Mouse (Mus musculus) neural tube, embryonic 15.5 days (tissue): ENCODE data around the gene Ufl1. TPM values are rescaled to one million over a fixed set of nuclear protein-coding genes. Genes with fewer than 3 reads are reported as not detected.
"Not testable (repeated sequence)": the region's sequence is repeated elsewhere in the genome, so short reads cannot be mapped to it uniquely, and the experiment has no call there.

Experiments
- ATAC-seq: fragments of 200-750 bp; cut with Nextera tagmentation; 2 replicates; pipeline ENCODE4 v1.8.0; 2017; ENCODE audit warnings: mild to moderate bottlenecking, moderate TSS enrichment, moderate library complexity; ENCODE audit not compliant: low FRiP score
- H3K27ac ChIP-seq: fragments of 300-500 bp; sonication (generic); replicated peaks from 2 replicates; pipeline ENCODE4 v1.5.1; 2015; ENCODE audit warnings: mild to moderate bottlenecking, inconsistent platforms
- H3K27me3 ChIP-seq: fragments of 300-500 bp; sonication (generic); replicated peaks from 2 replicates; pipeline ENCODE4 v1.6.1; 2015; ENCODE audit warnings: inconsistent platforms
- H3K36me3 ChIP-seq: fragments of 300-500 bp; sonication (generic); 2 replicates; pipeline ENCODE4 v1.6.1; 2015; ENCODE audit warnings: inconsistent platforms
- H3K4me1 ChIP-seq: fragments of 300-500 bp; sonication (generic); 2 replicates; pipeline ENCODE4 v1.6.1; 2015; ENCODE audit warnings: inconsistent platforms
- H3K4me2 ChIP-seq: fragments of 300-500 bp; sonication (generic); 2 replicates; pipeline ENCODE4 v1.6.1; 2015; ENCODE audit warnings: inconsistent platforms, mild to moderate bottlenecking, moderate library complexity
- H3K4me3 ChIP-seq: fragments of 300-500 bp; sonication (generic); replicated peaks from 2 replicates; pipeline ENCODE4 v1.5.1; 2015; ENCODE audit warnings: mild to moderate bottlenecking, inconsistent platforms
- H3K9ac ChIP-seq: fragments of 300-500 bp; sonication (generic); replicated peaks from 2 replicates; pipeline ENCODE4 v1.6.1; 2015; ENCODE audit warnings: mild to moderate bottlenecking, inconsistent platforms
- H3K9me3 ChIP-seq: fragments of 300-500 bp; sonication (generic); replicated peaks from 2 replicates; pipeline ENCODE4 v1.6.1; 2016; ENCODE audit warnings: inconsistent platforms
- WGBS: fragments of 180-500 bp; shearing (Covaris S2); methylation state at CpG from one replicate; pipeline ENCODE4 v1.1.7; 2015; ENCODE audit warnings: mixed read lengths; 5-methylcytosine and 5-hydroxymethylcytosine counted together
- polyA plus RNA-seq: library from polyadenylated mRNA; unstranded; fragments of >200 nt; fragmentation: Nextera tagmentation; extraction: Ambion mirVana; gene quantifications from 2 replicates; pipeline ENCODE4 v1.2.1, GENCODE M21; 2015

The Ufl1 gene
- polyA plus RNA-seq = 36.3 and 38.3 TPM in 2 replicates

DNA sequence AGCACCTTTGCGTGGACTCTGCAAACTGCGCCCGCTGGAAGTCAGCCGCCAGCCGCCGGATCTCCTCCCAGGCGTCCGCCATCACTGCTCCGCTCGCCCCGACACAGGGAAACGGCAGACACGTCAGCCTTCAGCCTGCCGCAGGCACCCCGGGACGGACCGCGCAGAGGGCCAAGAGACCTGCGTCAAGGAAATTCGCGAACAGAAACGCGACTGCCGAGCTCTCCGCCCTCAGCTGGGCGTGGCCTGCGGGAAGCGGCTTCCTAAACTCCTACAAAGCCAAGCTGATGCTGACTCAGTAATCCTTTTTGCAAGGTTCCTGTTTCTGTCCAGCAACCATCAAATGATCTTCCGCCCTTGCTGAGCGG, at the start of gene Ufl1:
TSS of gene Ufl1 (minus strand) at position 151 of the 368 bp plus-strand sequence.
- no peaks in the 10 kb centered on the region for H3K9me3 ChIP-seq
- H3K9ac ChIP-seq = peak within 1 kb of the TSS; percentile 96
- H3K27ac ChIP-seq = peak within 1 kb of the TSS; percentile 99
- peaks cover 10% of the 10 kb centered on the region for H3K36me3 ChIP-seq
- peak within 1 kb of the TSS; percentile 62 for H3K4me2 ChIP-seq
- under 1% methylated on average over 30 of the region's 30 CpGs for WGBS
- peak; percentile 99 for ATAC-seq
- H3K27me3 ChIP-seq = no peaks in the 10 kb centered on the region
- peak within 1 kb of the TSS; percentile 81 for H3K4me3 ChIP-seq
- peaks cover 9% of the 10 kb centered on the region for H3K4me1 ChIP-seq

DNA sequence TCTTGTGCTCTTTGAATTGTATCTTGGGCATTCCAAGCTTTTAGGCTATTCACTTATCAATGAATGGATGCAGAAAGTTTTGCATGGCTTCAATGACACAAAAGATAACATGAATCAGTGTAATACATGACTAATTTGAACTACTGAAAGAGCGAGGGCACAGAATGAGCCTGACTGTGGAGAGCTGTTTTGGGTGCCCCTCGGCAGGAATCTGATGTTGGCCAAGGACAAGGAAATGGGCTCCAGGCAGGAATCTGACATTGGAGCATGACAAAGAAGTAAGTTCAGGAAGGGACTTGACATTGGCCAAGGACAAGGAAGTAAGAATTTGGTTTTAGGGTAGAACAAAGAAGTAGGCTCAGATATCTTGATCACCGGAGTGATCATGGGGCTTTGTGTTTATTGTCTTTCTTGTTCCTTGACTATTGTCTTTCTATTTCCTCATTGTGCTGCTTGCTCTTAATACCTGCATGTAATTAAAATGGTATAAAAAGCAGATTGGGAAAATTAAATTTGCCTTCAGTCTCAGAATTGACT, 44.1 kb upstream of the Ufl1 start:
- Histone ChIP-seq H3K27me3 (no peaks in the 10 kb centered on the region), H3K9ac (no peak overlapping the region), H3K4me2 (no peak overlapping the region), H3K36me3 (no peaks in the 10 kb centered on the region), H3K9me3 (no peaks in the 10 kb centered on the region), H3K27ac (no peak overlapping the region), H3K4me3 (no peak overlapping the region), H3K4me1 (no peaks in the 10 kb centered on the region)
- WGBS = 87% methylated on average over 3 of the region's 3 CpGs
- ATAC-seq = no peak

DNA sequence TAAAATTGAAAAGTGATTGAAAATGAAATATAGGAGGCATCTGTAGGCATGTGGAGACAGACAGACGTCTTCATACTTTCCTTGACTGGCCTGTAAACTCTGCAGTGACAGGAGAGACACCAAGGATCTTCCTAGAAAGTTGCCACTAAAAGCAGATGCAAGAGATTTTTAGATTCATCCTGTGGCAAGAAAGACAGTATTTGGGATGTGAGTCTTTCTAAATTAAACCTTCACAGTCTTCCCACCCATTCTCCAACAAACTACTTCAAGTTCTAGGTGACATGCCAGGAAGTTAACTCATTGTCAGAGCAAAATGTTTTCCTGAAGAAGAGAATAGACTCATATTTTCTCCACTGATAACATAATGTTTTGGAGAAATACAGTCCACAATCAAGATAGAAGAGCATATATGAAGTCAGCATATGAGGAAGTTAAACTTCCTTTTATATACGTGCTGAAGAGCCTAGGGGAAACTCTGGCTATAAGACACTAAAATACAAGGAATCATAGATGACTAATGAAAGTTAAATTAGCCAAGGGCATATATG, 41.1 kb upstream of the Ufl1 start:
- Histone ChIP-seq H3K27me3 (no peaks in the 10 kb centered on the region), H3K4me1 (no peaks in the 10 kb centered on the region), H3K9me3 (no peaks in the 10 kb centered on the region), H3K27ac (no peak overlapping the region), H3K9ac (no peak overlapping the region), H3K4me2 (no peak overlapping the region), H3K4me3 (no peak overlapping the region), H3K36me3 (no peaks in the 10 kb centered on the region)
- no peak for ATAC-seq
- 79% methylated on average over 2 of the region's 2 CpGs for WGBS

DNA sequence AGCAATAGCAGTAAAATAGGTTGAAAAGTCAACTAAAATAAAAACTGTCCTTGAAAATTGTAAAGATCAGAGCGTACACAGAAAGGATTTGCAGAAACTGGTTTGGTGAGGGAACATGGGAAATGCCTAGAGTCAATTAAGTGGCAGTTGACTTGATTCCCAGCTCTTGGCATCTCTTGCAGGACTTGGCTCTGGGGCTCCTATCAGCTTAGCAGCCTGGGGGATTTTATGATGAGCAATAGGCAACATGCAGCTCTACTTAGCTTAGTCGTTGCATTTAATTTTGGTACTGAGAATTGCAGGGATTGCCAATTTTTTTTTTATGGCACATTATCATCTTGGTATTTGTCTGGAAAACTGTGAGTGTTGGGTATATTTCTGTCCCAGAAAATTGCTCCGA, 32.1 kb upstream of the Ufl1 start:
- Histone ChIP-seq H3K27me3 (no peaks in the 10 kb centered on the region), H3K27ac (no peak overlapping the region), H3K4me2 (no peak overlapping the region), H3K36me3 (no peaks in the 10 kb centered on the region), H3K4me1 (no peaks in the 10 kb centered on the region), H3K4me3 (no peak overlapping the region), H3K9ac (no peak overlapping the region), H3K9me3 (no peaks in the 10 kb centered on the region)
- ATAC-seq = no peak
- WGBS = 71% methylated on average over 3 of the region's 3 CpGs

DNA sequence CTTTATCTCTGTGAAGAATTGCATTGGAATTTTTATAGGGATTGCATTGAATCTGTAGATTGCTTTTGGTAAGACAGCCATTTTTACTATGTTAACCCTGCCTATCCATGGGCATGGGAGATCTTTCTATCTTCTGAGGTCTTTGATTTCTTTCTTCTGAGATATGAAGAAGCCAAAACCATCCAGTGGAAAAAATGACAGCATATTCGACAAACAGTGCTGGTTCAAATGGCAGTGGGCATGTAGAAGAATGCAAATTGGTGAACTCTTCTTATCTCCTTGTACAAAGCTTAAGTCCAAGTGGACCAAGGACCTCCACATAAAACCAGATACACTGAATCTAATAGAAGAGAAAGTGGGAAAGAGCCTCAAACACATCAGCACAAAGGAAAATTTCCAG, 3.4 kb upstream of the Ufl1 start:
- H3K9ac ChIP-seq, H3K36me3 ChIP-seq, ATAC-seq, H3K4me3 ChIP-seq, H3K4me2 ChIP-seq, H3K9me3 ChIP-seq, H3K27ac ChIP-seq, H3K27me3 ChIP-seq, H3K4me1 ChIP-seq: not testable (repeated sequence)
- WGBS = 90% methylated on average over 1 of the region's 1 CpGs

DNA sequence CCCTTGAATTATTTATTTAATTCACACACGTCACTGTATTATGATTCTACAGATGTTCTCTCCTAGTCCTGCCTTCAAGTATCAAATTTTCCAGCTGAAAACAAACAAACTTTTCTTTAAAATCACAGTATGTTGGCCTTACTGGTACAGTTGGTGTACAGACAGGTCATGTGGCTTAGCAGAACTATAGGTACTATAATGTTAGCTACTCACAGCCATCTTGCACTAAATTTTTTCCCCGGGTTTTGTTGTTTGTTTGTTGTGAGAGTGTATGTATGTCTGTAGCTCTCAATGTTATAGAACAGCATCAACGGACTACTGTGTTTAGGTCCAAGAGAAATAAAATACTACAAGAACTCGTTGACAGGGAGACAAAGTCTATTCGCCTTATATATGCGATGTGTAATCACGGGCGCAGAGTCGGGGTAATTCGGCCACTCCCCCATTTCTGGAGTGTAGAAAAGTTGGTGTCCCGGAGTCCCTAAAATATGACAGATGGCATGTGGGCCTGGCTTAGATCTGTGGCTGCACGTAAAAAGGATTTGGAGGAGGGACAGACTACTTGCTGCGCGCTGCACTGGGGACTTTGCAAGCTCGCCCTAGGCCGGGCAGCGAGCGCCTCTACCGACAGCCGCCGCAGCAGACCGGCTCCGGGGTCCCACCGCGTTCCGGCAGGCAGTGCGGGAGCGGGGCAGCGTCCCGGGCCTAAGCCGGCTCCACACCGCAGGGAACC, 517 bp downstream of the Ufl1 start:
- H3K4me3 ChIP-seq = peak overlapping the region; percentile 81
- peak overlapping the region; percentile 99 for H3K27ac ChIP-seq
- H3K27me3 ChIP-seq = no peaks in the 10 kb centered on the region
- peak overlapping the region; percentile 96 for H3K9ac ChIP-seq
- peaks cover 10% of the 10 kb centered on the region for H3K36me3 ChIP-seq
- peak; percentile 95 for ATAC-seq
- peak overlapping the region; percentile 62 for H3K4me2 ChIP-seq
- H3K9me3 ChIP-seq = no peaks in the 10 kb centered on the region
- peaks cover 9% of the 10 kb centered on the region for H3K4me1 ChIP-seq
- 1% methylated on average over 32 of the region's 32 CpGs for WGBS

DNA sequence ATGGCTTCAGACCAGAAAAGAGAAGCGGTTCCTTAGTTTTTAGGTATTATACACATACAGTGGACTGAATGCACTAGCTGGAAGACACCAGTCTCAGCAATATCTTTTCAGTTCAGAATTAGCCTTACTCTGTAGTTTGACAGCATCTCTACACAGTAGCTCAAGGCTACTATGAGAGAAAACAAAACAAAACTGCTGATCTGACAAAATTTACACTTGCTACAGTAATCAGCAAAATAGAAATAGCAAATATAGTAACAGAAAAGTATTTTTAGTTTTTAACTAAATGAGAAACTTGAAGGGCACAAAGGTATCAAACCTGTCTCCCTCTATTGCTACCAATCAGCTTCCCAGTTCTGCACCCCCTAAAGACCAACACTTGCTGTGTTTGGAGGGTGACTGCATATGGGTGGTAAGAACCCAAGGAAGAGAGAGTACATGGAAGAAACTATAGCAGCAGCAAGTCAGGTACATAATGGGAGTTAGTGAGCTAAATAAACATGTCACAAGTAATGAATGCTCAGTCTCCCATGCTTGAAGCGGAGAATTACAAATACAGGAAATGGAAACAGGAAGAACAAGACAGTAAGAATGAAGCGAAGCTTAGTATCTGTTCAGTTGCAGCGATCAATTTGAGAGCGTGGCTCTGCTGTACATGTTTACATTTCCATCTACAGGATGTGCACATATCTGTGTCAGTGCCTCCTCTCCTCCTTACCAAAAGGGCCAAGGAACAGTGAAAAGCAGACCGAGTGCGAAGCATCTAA, 8.6 kb downstream of the Ufl1 start:
- Histone ChIP-seq H3K36me3 (peaks cover 68% of the 10 kb centered on the region), H3K27ac (no peak overlapping the region), H3K9ac (no peak overlapping the region), H3K9me3 (no peaks in the 10 kb centered on the region), H3K4me1 (no peaks in the 10 kb centered on the region), H3K4me2 (no peak overlapping the region), H3K4me3 (no peak overlapping the region), H3K27me3 (no peaks in the 10 kb centered on the region)
- 94% methylated on average over 7 of the region's 7 CpGs for WGBS
- no peak for ATAC-seq

DNA sequence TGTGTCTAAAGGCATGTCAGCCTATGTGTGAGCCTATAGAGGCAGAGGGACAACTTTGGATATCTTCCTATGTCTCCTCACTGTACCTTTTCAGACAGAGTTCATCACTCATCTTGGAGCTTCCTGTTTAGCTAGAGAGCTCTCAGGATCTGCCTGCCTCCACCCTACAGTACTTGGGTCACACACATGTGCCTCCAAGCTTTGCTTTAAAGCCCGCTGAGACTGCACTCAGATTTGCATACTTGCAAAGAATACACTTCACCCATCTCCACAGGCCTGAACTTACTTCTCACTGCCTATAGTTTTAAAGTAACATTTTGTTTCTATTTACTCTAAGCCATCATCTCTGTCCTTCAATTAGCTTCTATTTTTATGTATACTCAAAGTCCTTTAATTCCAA, 9.7 kb downstream of the Ufl1 start:
- Histone ChIP-seq H3K27me3 (no peaks in the 10 kb centered on the region), H3K9me3 (no peaks in the 10 kb centered on the region), H3K36me3 (peaks cover 72% of the 10 kb centered on the region), H3K4me3 (no peak overlapping the region), H3K9ac (no peak overlapping the region), H3K4me1 (no peaks in the 10 kb centered on the region), H3K4me2 (no peak overlapping the region), H3K27ac (no peak overlapping the region)
- 88% methylated on average over 1 of the region's 1 CpGs for WGBS
- ATAC-seq = no peak

DNA sequence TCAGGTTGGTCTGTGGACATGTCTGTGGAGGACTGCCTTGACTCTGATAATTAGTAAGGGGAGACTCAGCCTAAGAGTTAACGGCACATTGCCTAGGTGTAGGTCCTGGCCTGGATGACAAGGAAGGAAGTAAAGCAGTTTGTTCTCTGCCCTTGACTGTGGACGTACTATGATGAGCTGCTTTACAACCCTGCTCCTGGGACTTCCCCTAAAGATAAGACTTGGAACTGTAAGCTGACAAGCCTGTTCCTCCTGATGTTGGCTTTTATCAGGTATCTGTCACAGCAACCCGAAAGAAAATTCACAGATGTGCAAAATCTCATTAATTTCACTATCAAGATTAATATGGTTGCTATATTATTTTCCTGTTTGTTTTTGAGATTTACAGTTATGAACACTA, 14.5 kb downstream of the Ufl1 start:
- H3K36me3 ChIP-seq = peaks cover 67% of the 10 kb centered on the region
- H3K27me3 ChIP-seq = no peaks in the 10 kb centered on the region
- no peak overlapping the region for H3K4me2 ChIP-seq
- no peak overlapping the region for H3K4me3 ChIP-seq
- H3K9ac ChIP-seq = no peak overlapping the region
- H3K4me1 ChIP-seq = no peaks in the 10 kb centered on the region
- no peak overlapping the region for H3K27ac ChIP-seq
- no peak for ATAC-seq
- WGBS = 96% methylated on average over 3 of the region's 3 CpGs
- no peaks in the 10 kb centered on the region for H3K9me3 ChIP-seq

DNA sequence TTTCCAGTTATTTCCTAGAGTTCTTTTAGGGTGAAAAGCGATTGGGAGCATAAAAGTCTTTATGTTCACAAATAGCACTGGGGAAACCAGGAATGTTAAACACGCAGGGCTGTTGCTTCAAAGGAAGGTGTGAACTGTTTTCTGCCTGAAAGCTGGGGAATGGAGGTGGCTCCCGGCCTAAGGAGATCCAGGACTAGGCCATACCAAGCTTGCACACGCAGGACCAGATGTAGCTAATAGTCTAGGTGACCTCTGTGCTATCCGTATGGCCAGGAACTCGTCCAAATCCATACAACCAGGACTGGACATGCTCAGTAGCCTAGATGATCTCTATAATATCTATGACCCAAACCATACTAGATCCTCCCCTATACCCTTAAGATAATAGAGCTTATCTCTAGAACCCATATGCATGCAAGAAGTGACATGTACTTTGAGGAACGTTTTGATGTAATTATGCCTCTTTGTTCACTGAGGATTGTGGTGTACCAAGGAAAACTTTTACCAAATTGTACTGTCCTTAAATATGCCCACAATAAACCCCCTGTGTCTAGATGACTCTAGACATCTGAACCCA, 23.7 kb downstream of the Ufl1 start:
- 92% methylated on average over 7 of the region's 7 CpGs for WGBS
- no peaks in the 10 kb centered on the region for H3K27me3 ChIP-seq
- peaks cover 36% of the 10 kb centered on the region for H3K36me3 ChIP-seq
- no peak overlapping the region for H3K4me3 ChIP-seq
- no peak overlapping the region for H3K9ac ChIP-seq
- no peak overlapping the region for H3K4me2 ChIP-seq
- no peak for ATAC-seq
- no peaks in the 10 kb centered on the region for H3K9me3 ChIP-seq
- H3K4me1 ChIP-seq = no peaks in the 10 kb centered on the region
- no peak overlapping the region for H3K27ac ChIP-seq

DNA sequence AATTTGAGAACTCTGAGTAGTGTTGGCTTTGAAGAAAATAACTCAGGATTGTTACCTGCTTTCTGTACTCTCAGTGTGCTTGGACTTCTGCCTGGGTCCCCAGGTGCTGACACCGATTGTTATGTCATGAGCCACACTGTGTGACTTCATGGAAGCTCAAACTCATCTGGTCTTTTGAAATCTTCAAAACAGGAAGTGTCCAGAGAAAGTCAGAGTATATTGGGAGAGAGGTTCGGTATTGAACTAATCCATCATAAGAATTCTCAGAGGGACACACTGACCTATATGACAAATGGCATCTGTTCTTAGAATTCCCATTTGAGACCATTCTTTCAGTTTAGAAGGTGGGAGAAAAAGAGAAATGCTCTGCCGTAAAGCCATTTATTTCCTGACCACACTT, 38.8 kb downstream of the Ufl1 start, which contains the start of gene Fhl5:
TSS of gene Fhl5 (minus strand) at position 101 of the 400 bp plus-strand sequence.
- Histone ChIP-seq H3K4me2 (no peak within 1 kb of the TSS), H3K27ac (no peak within 1 kb of the TSS), H3K36me3 (no peaks in the 10 kb centered on the region), H3K9me3 (no peaks in the 10 kb centered on the region), H3K9ac (no peak within 1 kb of the TSS), H3K4me3 (no peak within 1 kb of the TSS), H3K4me1 (no peaks in the 10 kb centered on the region), H3K27me3 (no peaks in the 10 kb centered on the region)
- 96% methylated on average over 3 of the region's 3 CpGs for WGBS
- ATAC-seq = no peak
